ENCODE assay signal across 8 mouse cellular contexts in genomic region chr5:8622596-8623231, GRCm38 (mm10). TPM values are rescaled to one million over a fixed set of nuclear protein-coding genes. Genes with fewer than 3 reads are reported as not detected.
DNase-seq lines count a peak whose midpoint lies in the region; ATAC-seq and TF ChIP-seq lines count a peak whose summit lies in the region.

Gene Rundc3b (minus strand): TSS chr5:8622952.

- H3K27me3 ChIP-seq in intestine, postnatal 0 days (replicated peaks; ENCODE audit: control insufficient read depth, insufficient read depth, low read length), result no peaks in the 10 kb centered on the region
- H3K27me3 ChIP-seq in midbrain, embryonic 10.5 days (ENCODE audit: low read depth, poor library complexity, severe bottlenecking), result peaks cover 7% of the 10 kb centered on the region; the same call in 1 of the 2 replicates

- ATAC-seq in granulocyte monocyte progenitor cell, adult 5-6 weeks (replicated peaks; ENCODE audit: poor library complexity, severe bottlenecking), result peak; percentile 98
- peak; percentile 93 for ATAC-seq in intestine, postnatal 0 days

- DNase-seq in adrenal gland, postnatal 10 days, result peak; percentile 93
- DNase-seq in embryo, embryonic 9.5 days (ENCODE audit: extremely low spot score), result peak; percentile 91
- peak; percentile 89 to 91 for DNase-seq in left cerebral cortex, postnatal 36 days (ENCODE audit: low spot score in 2 of 2)
- peak; percentile 92 for DNase-seq in midbrain, embryonic 10.5 days (ENCODE audit: low spot score)
- peak; percentile 92 for DNase-seq in right cerebral cortex, postnatal 4 days
- DNase-seq in yolk sac, embryonic 10.5 days (ENCODE audit: low spot score), result peak; percentile 93

- peak within 1 kb of the TSS; percentile 100 for H3K4me2 ChIP-seq in intestine, postnatal 0 days (replicated peaks; ENCODE audit: low read depth)

- no peaks in the 10 kb centered on the region; the same call in 1 of the 2 replicates for H3K4me1 ChIP-seq in intestine, postnatal 0 days (replicated peaks; ENCODE audit: control insufficient read depth, insufficient read depth, low read length)
- H3K4me1 ChIP-seq in midbrain, embryonic 10.5 days, result peaks cover 3% of the 10 kb centered on the region; the same call in 1 of the 2 replicates

- under 1% methylated on average over 46 of the region's 74 CpGs for WGBS in intestine, postnatal 0 days
- under 1% methylated on average over 61 of the region's 74 CpGs for WGBS in midbrain, embryonic 10.5 days

- peak within 1 kb of the TSS; percentile 66 for H3K27ac ChIP-seq in intestine, postnatal 0 days (ENCODE audit: low read depth, low read length)
- H3K27ac ChIP-seq in midbrain, embryonic 10.5 days (replicated peaks), result peak within 1 kb of the TSS; percentile 88

- H3K36me3 ChIP-seq in intestine, postnatal 0 days (ENCODE audit: control insufficient read depth, insufficient read depth), result no peaks in the 10 kb centered on the region
- H3K36me3 ChIP-seq in midbrain, embryonic 10.5 days, result no peaks in the 10 kb centered on the region

- no peak for TF ChIP-seq CTCF in intestine, postnatal 0 days (IDR thresholded peaks at IDR 0.05; ENCODE audit: low read depth)

- H3K4me3 ChIP-seq in intestine, postnatal 0 days (ENCODE audit: low read depth, low read length), result peak within 1 kb of the TSS; percentile 87
- peak within 1 kb of the TSS; percentile 93 for H3K4me3 ChIP-seq in midbrain, embryonic 10.5 days

- intact Hi-C loops in left cerebral cortex, postnatal 36 days (cut with DNase I), result no loop called here

- H3K9me3 ChIP-seq in intestine, postnatal 0 days (ENCODE audit: control insufficient read depth), result no peaks in the 10 kb centered on the region
- H3K9me3 ChIP-seq in midbrain, embryonic 10.5 days (replicated peaks), result no peaks in the 10 kb centered on the region

- H3K9ac ChIP-seq in intestine, postnatal 0 days (ENCODE audit: low read depth, low read length), result peak within 1 kb of the TSS; percentile 71

RNA-seq across cellular contexts. Expression of gene Rundc3b, which starts in this region (rescaled TPM):
- 1 to 10 TPM; 4.2 to 5.5 TPM for total RNA-seq in adrenal gland, postnatal 10 days (2021)
- total RNA-seq in granulocyte monocyte progenitor cell, adult 5-6 weeks (2014; fragmentation: Nextera tagmentation), result 0.19 and 0.26 TPM in 2 replicates
- 0.98 and 1.2 TPM in 2 replicates for total RNA-seq in granulocyte monocyte progenitor cell, adult 5-6 weeks (2017)
- 3.5 and 3.9 TPM in 2 replicates for polyA plus RNA-seq in intestine, postnatal 0 days (2015; fragmentation: Nextera tagmentation; extraction: Ambion mirVana)
- 10 to 100 TPM; 32.3 to 33.0 TPM for total RNA-seq in left cerebral cortex, postnatal 36 days (2021)
- polyA plus RNA-seq in midbrain, embryonic 10.5 days (2016; fragmentation: Nextera tagmentation; extraction: Ambion mirVana), result 4.0 and 6.4 TPM in 2 replicates

Comparison
In these comparisons a context has a peak if more than half of its experiments do, and no peak if none do; other contexts are left out.
1. Peak in every context shown above with its lines: DNase-seq, ATAC-seq, H3K4me3 ChIP-seq and H3K27ac ChIP-seq.
2. RNA of gene Rundc3b (total RNA-seq): 32.3 to 33.0 TPM in left cerebral cortex, postnatal 36 days; 4.2 to 5.5 TPM in adrenal gland, postnatal 10 days and 0.19 to 1.2 TPM in granulocyte monocyte progenitor cell, adult 5-6 weeks; every median in the first group is over 4 times any median in the second.